Mouse (Mus musculus) testis, adult 2 months (tissue): ENCODE data around the gene Ppp6c.

ENCODE experiments used
- CTCF ChIP-seq: fragments of 200-500 bp; IDR thresholded peaks from 2 replicates; pipeline ENCODE4 v1.5.1; 2012; ENCODE audit warnings: low read depth, mild to moderate bottlenecking, inconsistent platforms, low read length, moderate library complexity; ENCODE audit not compliant: control insufficient read depth, insufficient read depth, insufficient replicate concordance
- POLR2A ChIP-seq: fragments of 200-500 bp; IDR thresholded peaks from 2 replicates; pipeline ENCODE4 v1.6.1; 2012; ENCODE audit warnings: low read depth, mild to moderate bottlenecking, inconsistent platforms, low read length, moderate library complexity; ENCODE audit not compliant: control insufficient read depth

- TF ChIP-seq CTCF (no peak), POLR2A (no peak)
These were observed 42.7 kb downstream of the Ppp6c start for GRCm38 (mm10) chr2:39183587-39183986.
